Mouse (Mus musculus) neural tube, embryonic 12.5 days (tissue): ENCODE results near the gene Cab39. TPM values are rescaled to one million over a fixed set of nuclear protein-coding genes. Genes with fewer than 3 reads are reported as not detected.

ENCODE experiments used
- ATAC-seq: fragments of 200-750 bp; cut with Nextera tagmentation; 2 replicates; pipeline ENCODE4 v1.8.0; 2017; ENCODE audit warnings: low read depth, mild to moderate bottlenecking, moderate TSS enrichment, moderate library complexity; ENCODE audit not compliant: low FRiP score
- H3K27ac ChIP-seq: fragments of 300-500 bp; sonication (generic); 2 replicates; pipeline ENCODE4 v1.5.1; 2016
- H3K27me3 ChIP-seq: fragments of 300-500 bp; sonication (generic); replicated peaks from 2 replicates; pipeline ENCODE4 v1.6.1; 2016; ENCODE audit warnings: mild to moderate bottlenecking
- H3K36me3 ChIP-seq: fragments of 300-500 bp; sonication (generic); 2 replicates; pipeline ENCODE4 v1.6.1; 2016; ENCODE audit warnings: mild to moderate bottlenecking
- H3K4me1 ChIP-seq: fragments of 300-500 bp; sonication (generic); 2 replicates; pipeline ENCODE4 v1.6.1; 2016
- H3K4me2 ChIP-seq: fragments of 300-500 bp; sonication (generic); replicated peaks from 2 replicates; pipeline ENCODE4 v1.6.1; 2016; ENCODE audit warnings: mild to moderate bottlenecking
- H3K4me3 ChIP-seq: fragments of 300-500 bp; sonication (generic); 2 replicates; pipeline ENCODE4 v1.5.1; 2016
- H3K9ac ChIP-seq: fragments of 300-500 bp; sonication (generic); 2 replicates; pipeline ENCODE4 v1.6.1; 2016; ENCODE audit warnings: mild to moderate bottlenecking
- H3K9me3 ChIP-seq: fragments of 300-500 bp; sonication (generic); 2 replicates; pipeline ENCODE4 v1.6.1; 2016; ENCODE audit warnings: mild to moderate bottlenecking
- WGBS: fragments of 180-500 bp; shearing (Covaris S2); methylation state at CpG from one replicate; pipeline ENCODE4 v1.1.7; 2016; 5-methylcytosine and 5-hydroxymethylcytosine counted together
- polyA plus RNA-seq: library from polyadenylated mRNA; unstranded; fragments of >200 nt; fragmentation: Nextera tagmentation; extraction: Ambion mirVana; gene quantifications from 2 replicates; pipeline ENCODE4 v1.2.1, GENCODE M21; 2016

Cab39 gene
- polyA plus RNA-seq, result 71.7 and 81.3 TPM in 2 replicates

DNA sequence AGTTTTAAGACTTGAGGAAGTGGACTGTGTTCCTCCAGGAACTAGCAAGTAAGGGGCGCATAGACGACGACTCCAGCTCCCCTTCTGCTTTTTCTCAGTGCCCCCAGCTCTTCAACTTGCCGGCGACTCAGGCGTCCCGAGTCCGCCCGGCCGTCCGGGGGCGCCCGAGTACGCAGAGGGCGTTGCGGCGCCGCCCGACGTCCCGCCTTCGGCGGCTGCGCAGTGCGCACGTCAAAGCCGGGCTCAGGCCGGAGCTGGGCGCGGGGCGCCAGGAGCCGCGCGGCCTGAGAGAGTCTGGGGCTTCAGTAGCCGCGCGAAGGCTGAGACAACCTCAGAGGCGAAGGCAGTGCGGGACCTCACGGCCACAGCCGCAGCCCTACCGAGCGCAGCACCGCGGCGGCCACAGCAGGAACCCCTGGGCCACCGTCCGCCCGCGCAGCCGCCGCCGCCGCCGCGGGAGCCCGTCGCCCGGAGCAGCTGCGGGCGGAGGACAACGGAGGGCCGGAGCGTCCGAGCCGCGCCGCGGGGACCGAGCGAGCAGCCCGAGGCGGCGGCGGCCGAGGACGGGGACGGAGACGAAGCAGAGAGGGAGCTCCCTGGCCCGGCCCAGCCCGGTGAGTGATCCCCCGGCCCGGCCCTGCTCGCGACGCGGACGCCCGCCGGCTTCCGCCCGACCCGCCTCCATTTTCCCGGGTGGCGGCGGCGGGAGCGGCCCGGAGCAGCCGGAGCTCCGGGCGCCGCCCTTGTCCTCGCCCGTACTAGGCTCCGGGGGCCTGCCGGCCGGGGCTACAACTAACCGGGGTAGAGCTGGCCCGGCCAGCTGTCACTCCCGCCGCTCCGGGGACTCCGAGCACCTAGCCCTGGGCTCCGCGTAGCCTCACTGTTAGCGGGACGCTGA lies at the start of gene Cab39:
Gene Cab39, plus strand, starts transcription at position 234 of the 898 bp plus-strand sequence.
- no peaks in the 10 kb centered on the region for H3K36me3 ChIP-seq
- peak within 1 kb of the TSS; percentile 87 for H3K27ac ChIP-seq
- H3K27me3 ChIP-seq, result no peaks in the 10 kb centered on the region
- H3K4me2 ChIP-seq, result peak within 1 kb of the TSS; percentile 83
- peaks cover 13% of the 10 kb centered on the region for H3K4me1 ChIP-seq
- H3K9me3 ChIP-seq, result no peaks in the 10 kb centered on the region
- peak within 1 kb of the TSS; percentile 99 for H3K9ac ChIP-seq
- WGBS, result under 1% methylated on average over 116 of the region's 118 CpGs
- ATAC-seq, result peak; percentile 94
- H3K4me3 ChIP-seq, result peak within 1 kb of the TSS; percentile 99

DNA sequence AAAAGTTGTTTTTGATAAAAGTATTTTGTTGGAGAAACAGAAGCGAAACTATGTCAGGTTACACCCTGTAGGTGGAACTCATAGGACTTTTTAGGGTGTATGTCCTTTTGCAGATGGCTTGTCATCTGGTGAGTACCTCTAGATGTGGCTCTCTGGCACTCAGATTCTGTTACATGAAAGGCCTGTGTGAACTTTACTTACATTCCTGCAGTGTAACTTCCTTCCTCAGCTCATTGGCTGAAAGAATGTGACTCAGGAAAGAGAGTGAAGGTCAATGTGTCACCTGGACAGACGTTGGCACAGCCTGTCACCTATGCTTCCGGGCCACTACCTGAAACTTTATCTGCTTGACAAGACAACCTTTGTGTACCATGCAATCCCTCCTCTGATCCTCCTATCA lies 48.7 kb upstream of the Cab39 start:
- H3K4me3 ChIP-seq, result no peak overlapping the region
- WGBS, result 86% methylated on average over 3 of the region's 3 CpGs
- H3K27ac ChIP-seq, result no peak overlapping the region
- H3K9me3 ChIP-seq, result no peaks in the 10 kb centered on the region
- H3K4me1 ChIP-seq, result no peaks in the 10 kb centered on the region
- H3K9ac ChIP-seq, result no peak overlapping the region
- ATAC-seq, result no peak
- H3K36me3 ChIP-seq, result no peaks in the 10 kb centered on the region
- H3K4me2 ChIP-seq, result no peak overlapping the region
- no peaks in the 10 kb centered on the region for H3K27me3 ChIP-seq

GRCm38 (mm10) chr1:85746511-85746910 lies 46.7 kb upstream of the Cab39 start:
- no peaks in the 10 kb centered on the region for H3K27me3 ChIP-seq
- no peaks in the 10 kb centered on the region for H3K36me3 ChIP-seq
- no peak overlapping the region for H3K4me2 ChIP-seq
- H3K4me3 ChIP-seq, result no peak overlapping the region
- H3K9me3 ChIP-seq, result no peaks in the 10 kb centered on the region
- H3K4me1 ChIP-seq, result no peaks in the 10 kb centered on the region
- ATAC-seq, result no peak
- H3K9ac ChIP-seq, result no peak overlapping the region
- WGBS, result 88% methylated on average over 5 of the region's 5 CpGs
- H3K27ac ChIP-seq, result no peak overlapping the region

- WGBS, result 87% methylated on average over 2 of the region's 2 CpGs
- no peak for ATAC-seq
- Histone ChIP-seq H3K27ac (no peak overlapping the region), H3K9ac (no peak overlapping the region), H3K27me3 (no peaks in the 10 kb centered on the region), H3K9me3 (no peaks in the 10 kb centered on the region), H3K4me1 (no peaks in the 10 kb centered on the region), H3K4me3 (no peak overlapping the region), H3K4me2 (no peak overlapping the region), H3K36me3 (no peaks in the 10 kb centered on the region)
Observed at GRCm38 (mm10) chr1:85749829-85750228, 43.4 kb upstream of the Cab39 start.

GRCm38 (mm10) chr1:85750650-85751049 lies 42.6 kb upstream of the Cab39 start:
- H3K9ac ChIP-seq, result no peak overlapping the region
- WGBS, result 95% methylated on average over 4 of the region's 4 CpGs
- no peak for ATAC-seq

GRCm38 (mm10) chr1:85751494-85751893 lies 41.7 kb upstream of the Cab39 start:
- Histone ChIP-seq H3K36me3 (no peaks in the 10 kb centered on the region), H3K9me3 (no peaks in the 10 kb centered on the region), H3K4me2 (no peak overlapping the region), H3K27me3 (no peaks in the 10 kb centered on the region), H3K4me1 (no peaks in the 10 kb centered on the region), H3K9ac (no peak overlapping the region), H3K27ac (no peak overlapping the region), H3K4me3 (no peak overlapping the region)
- WGBS, result 76% methylated on average over 6 of the region's 6 CpGs
- no peak for ATAC-seq

More at GRCm38 (mm10) chr1:85750650-85751049, 42.6 kb upstream of the Cab39 start:
- Histone ChIP-seq H3K4me3 (no peak overlapping the region), H3K4me1 (no peaks in the 10 kb centered on the region), H3K27me3 (no peaks in the 10 kb centered on the region), H3K4me2 (no peak overlapping the region), H3K36me3 (no peaks in the 10 kb centered on the region), H3K27ac (no peak overlapping the region), H3K9me3 (no peaks in the 10 kb centered on the region)

DNA sequence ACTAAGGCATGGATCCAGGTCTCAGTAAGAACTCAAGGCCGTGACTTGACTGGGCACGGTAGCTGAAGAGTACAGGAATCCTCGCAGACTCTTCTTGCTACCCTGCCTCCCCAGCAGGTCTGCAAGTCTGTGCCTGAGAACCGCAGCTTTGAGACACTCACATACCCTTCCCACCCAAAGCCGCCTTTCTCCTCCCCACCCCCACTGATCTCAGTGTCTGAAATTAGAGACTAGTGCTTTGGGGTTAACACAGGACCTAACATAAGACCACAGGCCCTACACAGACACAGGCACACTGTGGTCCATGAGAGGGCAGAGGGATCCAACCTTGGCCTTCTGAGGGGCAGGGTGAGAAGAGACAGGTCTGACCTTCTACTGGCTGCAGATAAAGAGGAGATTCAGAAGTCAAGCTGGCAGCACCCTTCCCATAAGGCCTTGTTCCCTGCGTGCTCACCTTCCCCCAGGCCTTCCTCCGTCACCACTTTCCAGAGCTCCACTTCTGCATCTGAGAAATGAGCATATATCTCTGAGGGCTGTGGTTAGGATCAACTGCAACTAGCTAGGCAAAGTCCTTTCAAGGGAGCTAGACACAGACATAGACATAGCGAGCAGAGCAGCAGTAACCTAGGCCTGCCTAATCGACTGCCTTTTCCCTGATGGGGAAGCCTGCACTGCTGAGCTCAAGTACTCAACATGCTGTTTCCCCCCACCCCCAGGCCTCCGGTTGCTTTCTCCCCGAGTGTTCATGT lies 41.1 kb upstream of the Cab39 start:
- H3K4me1 ChIP-seq, result no peaks in the 10 kb centered on the region
- H3K4me3 ChIP-seq, result no peak overlapping the region
- H3K9me3 ChIP-seq, result no peaks in the 10 kb centered on the region
- no peaks in the 10 kb centered on the region for H3K27me3 ChIP-seq
- no peaks in the 10 kb centered on the region for H3K36me3 ChIP-seq
- no peak for ATAC-seq
- 86% methylated on average over 11 of the region's 11 CpGs for WGBS
- no peak overlapping the region for H3K9ac ChIP-seq
- H3K27ac ChIP-seq, result no peak overlapping the region
- no peak overlapping the region for H3K4me2 ChIP-seq

DNA sequence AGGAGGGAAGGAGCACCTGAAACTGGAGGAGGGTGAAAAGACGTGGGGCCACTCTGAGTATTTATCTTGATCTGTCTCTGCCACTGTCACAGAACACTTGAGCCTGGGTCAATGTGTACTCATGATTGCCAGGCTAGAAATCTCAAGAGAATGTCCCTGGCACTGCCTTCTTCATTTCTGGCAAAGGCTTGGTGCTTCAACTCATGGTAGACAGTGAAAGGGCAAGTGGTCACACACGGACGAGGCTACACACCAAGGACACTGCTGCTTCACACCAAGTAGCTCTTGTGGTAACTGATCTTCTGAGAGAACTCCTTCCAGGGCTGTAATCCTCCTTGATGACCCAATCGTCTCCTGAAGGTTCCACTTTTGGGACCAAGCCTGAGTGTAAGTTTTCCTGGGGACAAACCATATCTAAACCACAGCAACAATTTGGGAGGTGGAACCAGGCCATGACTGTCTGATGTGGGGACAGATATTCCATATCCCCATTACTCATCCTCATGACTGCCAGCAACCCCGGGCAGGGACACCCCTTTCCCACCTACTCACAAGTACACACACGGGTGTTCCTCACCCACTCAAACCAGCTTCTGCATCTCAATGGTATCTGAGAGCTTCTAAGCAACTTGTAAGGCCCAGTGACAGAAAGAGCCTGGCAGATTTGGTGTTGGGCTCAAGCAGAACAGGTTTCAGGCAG lies 35.6 kb upstream of the Cab39 start:
- Histone ChIP-seq H3K36me3 (no peaks in the 10 kb centered on the region), H3K4me1 (0 out of 2 replicates have a peak, but pooled peaks cover 5% of the 10 kb centered on the region), H3K4me3 (no peak overlapping the region), H3K9me3 (no peaks in the 10 kb centered on the region), H3K4me2 (no peak overlapping the region), H3K27ac (no peak overlapping the region), H3K9ac (no peak overlapping the region), H3K27me3 (no peaks in the 10 kb centered on the region)
- WGBS, result 82% methylated on average over 6 of the region's 6 CpGs
- no peak for ATAC-seq

GRCm38 (mm10) chr1:85758231-85758968 lies 34.8 kb upstream of the Cab39 start:
- ATAC-seq, result no peak

GRCm38 (mm10) chr1:85758969-85759293 lies 34.3 kb upstream of the Cab39 start:
- Histone ChIP-seq H3K36me3 (no peaks in the 10 kb centered on the region), H3K9me3 (no peaks in the 10 kb centered on the region), H3K27ac (no peak overlapping the region), H3K4me3 (no peak overlapping the region), H3K4me2 (no peak overlapping the region), H3K9ac (no peak overlapping the region), H3K27me3 (no peaks in the 10 kb centered on the region), H3K4me1 (0 out of 2 replicates have a peak, but pooled peaks cover 5% of the 10 kb centered on the region)
- WGBS, result 11% methylated on average over 1 of the region's 1 CpGs
- ATAC-seq, result no peak

More at GRCm38 (mm10) chr1:85758231-85758968, 34.8 kb upstream of the Cab39 start:
- Histone ChIP-seq H3K36me3 (no peaks in the 10 kb centered on the region), H3K9me3 (no peaks in the 10 kb centered on the region), H3K4me1 (0 out of 2 replicates have a peak, but pooled peaks cover 5% of the 10 kb centered on the region), H3K9ac (no peak overlapping the region), H3K4me3 (no peak overlapping the region), H3K4me2 (peak overlapping the region; percentile 19; the same call in 1 of the 2 replicates), H3K27me3 (no peaks in the 10 kb centered on the region), H3K27ac (no peak overlapping the region)
- WGBS, result 36% methylated on average over 14 of the region's 14 CpGs

GRCm38 (mm10) chr1:85761665-85762064 lies 31.6 kb upstream of the Cab39 start:
- 0 out of 2 replicates have a peak, but pooled peaks cover 5% of the 10 kb centered on the region for H3K4me1 ChIP-seq
- 90% methylated on average over 4 of the region's 4 CpGs for WGBS

More at GRCm38 (mm10) chr1:85761665-85762064, 31.6 kb upstream of the Cab39 start:
- Histone ChIP-seq H3K36me3 (no peaks in the 10 kb centered on the region), H3K27ac (no peak overlapping the region), H3K9me3 (no peaks in the 10 kb centered on the region), H3K27me3 (no peaks in the 10 kb centered on the region), H3K4me3 (no peak overlapping the region), H3K9ac (no peak overlapping the region), H3K4me2 (no peak overlapping the region)
- ATAC-seq, result no peak
